Mouse (Mus musculus): ENCODE data around the gene Gnaq.

GRCm38 (mm10) chr19:16176426-16176825 is 43.8 kb downstream of the Gnaq start:
- TF ChIP-seq POLR2A (IDR thresholded peaks at IDR 0.05; ENCODE audit: borderline replicate concordance, insufficient read depth, low read length) (no peak), CTCF (IDR thresholded peaks at IDR 0.05; ENCODE audit: borderline replicate concordance, insufficient read depth, low read depth, low read length) (no peak)
